Mouse (Mus musculus) kidney, adult 2 months (tissue): ENCODE data around the gene 9330161L09Rik.

Experiments
- CTCF ChIP-seq: fragments of 200-500 bp; conservative IDR thresholded peaks from 2 replicates; pipeline ENCODE4 v1.5.1; 2011; ENCODE audit warnings: low read depth, mild to moderate bottlenecking, control low read depth, low read length, moderate library complexity, mixed read lengths; ENCODE audit not compliant: insufficient read depth, insufficient read length
- POLR2A ChIP-seq: fragments of 200-500 bp; IDR thresholded peaks from one replicate; pipeline ENCODE4 v1.6.1; 2011; ENCODE audit warnings: low read depth, low read length, control low read depth

- TF ChIP-seq POLR2A = no peak
- TF ChIP-seq CTCF = no peak
Observed at GRCm38 (mm10) chr12:103404131-103404530, 3.5 kb downstream of the 9330161L09Rik start.
